ENCODE assay signal across 18 mouse cellular contexts in the genomic region with DNA sequence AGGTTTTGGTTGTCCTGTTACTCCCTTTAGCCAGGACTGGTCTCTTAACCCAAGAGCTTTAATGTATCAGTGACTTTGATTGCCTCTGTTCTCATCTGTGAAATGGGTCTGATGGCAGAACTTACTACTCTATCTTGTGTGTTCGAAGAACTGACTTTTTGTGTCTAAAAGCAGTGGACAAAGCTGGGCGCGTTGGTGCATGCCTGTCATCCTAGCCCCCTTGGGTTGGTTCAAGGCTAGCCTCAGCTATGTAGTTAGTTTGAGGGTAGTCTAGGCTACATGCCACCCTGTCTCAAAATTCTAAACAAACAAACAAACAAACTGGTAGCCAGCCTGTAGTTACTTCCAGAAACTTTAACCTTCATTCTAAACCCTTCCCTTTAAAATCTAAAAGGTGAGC. TPM values are rescaled to one million over a fixed set of nuclear protein-coding genes. Genes with fewer than 3 reads are reported as not detected.
DNase-seq lines count a peak whose midpoint lies in the region; ATAC-seq lines count a peak whose summit lies in the region.
"Had no signal": no experiment of that assay in that cellular context is flagged by ENCODE, and none has a peak within 500 bp of the region (broad histone marks: within the 10 kb centered on the region; RNA-seq: fewer than 3 reads in every experiment).

No protein-coding gene starts in this region.

- 0 out of 2 replicates have a peak overlapping the region, but pooled peaks have one; percentile 94 for H3K4me2 ChIP-seq in kidney, embryonic 15.5 days
- no peak overlapping the region for H3K4me2 ChIP-seq in kidney, embryonic 14.5 days (replicated peaks; ENCODE audit: low read depth, low read length)

- peaks cover 36% of the 10 kb centered on the region for H3K36me3 ChIP-seq in kidney, embryonic 15.5 days
- peaks cover 33% of the 10 kb centered on the region for H3K36me3 ChIP-seq in kidney, embryonic 14.5 days (ENCODE audit: control insufficient read depth, insufficient read depth, low read length)

- H3K27ac ChIP-seq in kidney, embryonic 15.5 days = no peak overlapping the region
- no peak overlapping the region for H3K27ac ChIP-seq in kidney, embryonic 14.5 days (ENCODE audit: low read depth, low read length)
- H3K27ac ChIP-seq: forebrain, embryonic 12.5 days; liver, embryonic 14.5 days had no signal

- 93% methylated on average over 3 of the region's 3 CpGs for WGBS in kidney, embryonic 15.5 days
- WGBS in kidney, embryonic 14.5 days = 94% methylated on average over 3 of the region's 3 CpGs

- DNase-seq in gastrocnemius, postnatal 25 days = peak; percentile 2
- no peak for DNase-seq in gastrocnemius, postnatal 10 days
- DNase-seq in ovary, postnatal 36 days (ENCODE audit: low spot score) = peak; percentile 2
- DNase-seq in ovary, postnatal 14 days (ENCODE audit: low spot score) = no peak
- DNase-seq in layer of hippocampus, adult 9-10 months (ENCODE audit: low spot score) = no peak
- no peak for DNase-seq in urinary bladder, postnatal 14 days (ENCODE audit: low spot score)
- DNase-seq: adrenal gland, postnatal 14 days; cerebellum, adult 11-12 months; heart, postnatal 14 days; kidney, adult 8-10 months; lung, postnatal 14 days had no signal

- H3K27me3 ChIP-seq in kidney, embryonic 15.5 days = no peaks in the 10 kb centered on the region
- no peaks in the 10 kb centered on the region for H3K27me3 ChIP-seq in kidney, embryonic 14.5 days (ENCODE audit: control insufficient read depth, insufficient read depth, low read length)
- H3K27me3 ChIP-seq: CH12.LX; forebrain, embryonic 12.5 days had no signal

- no peak overlapping the region for H3K9ac ChIP-seq in kidney, embryonic 15.5 days
- H3K9ac ChIP-seq in kidney, embryonic 14.5 days (ENCODE audit: low read depth, low read length) = no peak overlapping the region
- H3K9ac ChIP-seq: liver, embryonic 14.5 days had no signal

- H3K9me3 ChIP-seq in kidney, embryonic 15.5 days (replicated peaks) = no peaks in the 10 kb centered on the region
- no peaks in the 10 kb centered on the region for H3K9me3 ChIP-seq in kidney, embryonic 14.5 days (ENCODE audit: control insufficient read depth, low read length)
- H3K9me3 ChIP-seq: forebrain, embryonic 12.5 days had no signal

- no peak overlapping the region for H3K4me3 ChIP-seq in kidney, embryonic 15.5 days (replicated peaks)
- H3K4me3 ChIP-seq in kidney, embryonic 14.5 days (ENCODE audit: low read length) = no peak overlapping the region; the same call in 1 of the 2 replicates

- H3K4me1 ChIP-seq in kidney, embryonic 15.5 days = peaks cover 24% of the 10 kb centered on the region
- H3K4me1 ChIP-seq in kidney, embryonic 14.5 days (ENCODE audit: control insufficient read depth, insufficient read depth, low read length) = peaks cover 17% of the 10 kb centered on the region; the same call in 1 of the 2 replicates

- no peak for ATAC-seq in kidney, embryonic 15.5 days (replicated peaks; ENCODE audit: low FRiP score)
- no peak for ATAC-seq in kidney, embryonic 14.5 days (ENCODE audit: low FRiP score, low TSS enrichment)

RNA-seq across cellular contexts. Expression of a gene that starts 2.2 kb away (rescaled TPM):
- 100 to 1,000 TPM; 132 to 134 TPM for total RNA-seq in gastrocnemius, postnatal 25 days (2021)
- total RNA-seq in gastrocnemius, postnatal 10 days (2021) = 10 to 100 TPM; 69.1 to 74.4 TPM
- polyA plus RNA-seq in kidney, embryonic 15.5 days (2015; fragmentation: Nextera tagmentation; extraction: Ambion mirVana) = 44.5 and 47.5 TPM in 2 replicates
- polyA plus RNA-seq in kidney, embryonic 14.5 days (2014; fragmentation: Nextera tagmentation; extraction: Ambion mirVana) = 29.7 and 37.1 TPM in 2 replicates

RNA-seq across cellular contexts. Expression of a gene that starts 3.2 kb away (rescaled TPM):
- total RNA-seq in gastrocnemius, postnatal 25 days (2021) = 10 to 100 TPM; 20.7 to 22.7 TPM
- total RNA-seq in gastrocnemius, postnatal 10 days (2021) = 10 to 100 TPM; 22.0 to 23.8 TPM
- 35.6 and 39.5 TPM in 2 replicates for polyA plus RNA-seq in kidney, embryonic 15.5 days (2015; fragmentation: Nextera tagmentation; extraction: Ambion mirVana)
- 32.8 and 36.8 TPM in 2 replicates for polyA plus RNA-seq in kidney, embryonic 14.5 days (2014; fragmentation: Nextera tagmentation; extraction: Ambion mirVana)

RNA-seq across cellular contexts. Expression of a gene that starts 23.5 kb away (rescaled TPM):
- total RNA-seq in gastrocnemius, postnatal 25 days (2021) = 10 to 100 TPM in 1 of 2 experiments, 1 to 10 TPM in 1; 2.5 to 26.2 TPM
- total RNA-seq in gastrocnemius, postnatal 10 days (2021) = 1 to 10 TPM; 1.6 to 3.5 TPM
- 2.3 and 5.4 TPM in 2 replicates for polyA plus RNA-seq in kidney, embryonic 15.5 days (2015; fragmentation: Nextera tagmentation; extraction: Ambion mirVana)
- 0.19 and 1.2 TPM in 2 replicates for polyA plus RNA-seq in kidney, embryonic 14.5 days (2014; fragmentation: Nextera tagmentation; extraction: Ambion mirVana)

RNA-seq across cellular contexts. Expression of a gene that starts 27.5 kb away (rescaled TPM):
- total RNA-seq in gastrocnemius, postnatal 25 days (2021) = under 1 TPM; 0.33 to 0.56 TPM
- total RNA-seq in gastrocnemius, postnatal 10 days (2021) = 1 to 10 TPM; 1.5 to 2.4 TPM
- polyA plus RNA-seq in kidney, embryonic 15.5 days (2015; fragmentation: Nextera tagmentation; extraction: Ambion mirVana) = 1.7 and 1.8 TPM in 2 replicates
- 1.3 and 1.7 TPM in 2 replicates for polyA plus RNA-seq in kidney, embryonic 14.5 days (2014; fragmentation: Nextera tagmentation; extraction: Ambion mirVana)

RNA-seq across cellular contexts. Expression of a gene that starts 57.5 kb away (rescaled TPM):
- total RNA-seq in gastrocnemius, postnatal 25 days (2021) = not detected
- total RNA-seq in gastrocnemius, postnatal 10 days (2021) = under 1 TPM in 1 of 2 experiments, not detected in 1; 0.14 TPM
- 0.08 TPM in 1 of 2 replicates, not detected in the other for polyA plus RNA-seq in kidney, embryonic 15.5 days (2015; fragmentation: Nextera tagmentation; extraction: Ambion mirVana)
- polyA plus RNA-seq in kidney, embryonic 14.5 days (2014; fragmentation: Nextera tagmentation; extraction: Ambion mirVana) = not detected in 2 replicates
- total RNA-seq: left cerebral cortex, postnatal 36 days had no signal
- polyA plus RNA-seq: neural tube, embryonic 14.5 days had no signal

Comparison
In these comparisons a context has a peak if more than half of its experiments do, and no peak if none do; other contexts are left out.
1. DNase-seq: peak in gastrocnemius, postnatal 25 days (single experiment) and ovary, postnatal 36 days (single experiment); none in gastrocnemius, postnatal 10 days (single experiment), ovary, postnatal 14 days (single experiment), layer of hippocampus, adult 9-10 months (single experiment) and urinary bladder, postnatal 14 days (single experiment).